Mouse (Mus musculus) midbrain, embryonic 14.5 days (tissue): Measurements from ENCODE around the gene Zswim7. TPM values are rescaled to one million over a fixed set of nuclear protein-coding genes. Genes with fewer than 3 reads are reported as not detected.

Source experiments
- ATAC-seq: fragments of 200-750 bp; cut with Nextera tagmentation; 2 replicates; pipeline ENCODE4 v1.8.0; 2017; ENCODE audit warnings: moderate number of reproducible peaks, moderate library complexity; ENCODE audit not compliant: low FRiP score, low TSS enrichment
- DNase-seq: peaks from one replicate; pipeline ENCODE4 v3.0.0-alpha.2; 2015
- H3K27ac ChIP-seq: fragments of 300-500 bp; sonication (generic); replicated peaks from 2 replicates; pipeline ENCODE4 v1.5.1; 2014; ENCODE audit warnings: mild to moderate bottlenecking, low read depth, low read length, moderate library complexity
- H3K27me3 ChIP-seq: fragments of 300-500 bp; sonication (generic); 2 replicates; pipeline ENCODE4 v1.6.1; 2014; ENCODE audit warnings: low read length, control low read depth, mixed read lengths; ENCODE audit not compliant: control insufficient read depth, insufficient read depth
- H3K36me3 ChIP-seq: fragments of 300-500 bp; sonication (generic); 2 replicates; pipeline ENCODE4 v1.6.1; 2014; ENCODE audit warnings: low read length, control low read depth; ENCODE audit not compliant: control insufficient read depth, insufficient read depth
- H3K4me1 ChIP-seq: fragments of 300-500 bp; sonication (generic); 2 replicates; pipeline ENCODE4 v1.6.1; 2014; ENCODE audit warnings: mild to moderate bottlenecking, antibody characterized with exemption, low read length, control low read depth; ENCODE audit not compliant: control insufficient read depth, insufficient read depth
- H3K4me2 ChIP-seq: fragments of 300-500 bp; sonication (generic); 2 replicates; pipeline ENCODE4 v1.6.1; 2014; ENCODE audit warnings: mild to moderate bottlenecking, low read length, moderate library complexity
- H3K4me3 ChIP-seq: fragments of 300-500 bp; sonication (generic); replicated peaks from 2 replicates; pipeline ENCODE4 v1.5.1; 2014; ENCODE audit warnings: low read depth, low read length
- H3K9ac ChIP-seq: fragments of 300-500 bp; sonication (generic); replicated peaks from 2 replicates; pipeline ENCODE4 v1.6.1; 2014; ENCODE audit warnings: mild to moderate bottlenecking, low read length, moderate library complexity
- H3K9me3 ChIP-seq: fragments of 300-500 bp; sonication (generic); 2 replicates; pipeline ENCODE4 v1.6.1; 2016; ENCODE audit warnings: low read length, control low read depth, mixed read lengths; ENCODE audit not compliant: control insufficient read depth
- WGBS: fragments of 180-500 bp; shearing (Covaris S2); extraction: QIAGEN DNeasy Blood & Tissue Kit; methylation state at CpG from one replicate; pipeline ENCODE4 v1.1.7; 2014; 5-methylcytosine and 5-hydroxymethylcytosine counted together
- polyA plus RNA-seq: library from polyadenylated mRNA; unstranded; fragments of >200 nt; fragmentation: Nextera tagmentation; extraction: Ambion mirVana; gene quantifications from 2 replicates; pipeline ENCODE4 v1.2.1, GENCODE M21; 2014

Zswim7 gene
- 11.3 and 13.0 TPM in 2 replicates for polyA plus RNA-seq

DNA sequence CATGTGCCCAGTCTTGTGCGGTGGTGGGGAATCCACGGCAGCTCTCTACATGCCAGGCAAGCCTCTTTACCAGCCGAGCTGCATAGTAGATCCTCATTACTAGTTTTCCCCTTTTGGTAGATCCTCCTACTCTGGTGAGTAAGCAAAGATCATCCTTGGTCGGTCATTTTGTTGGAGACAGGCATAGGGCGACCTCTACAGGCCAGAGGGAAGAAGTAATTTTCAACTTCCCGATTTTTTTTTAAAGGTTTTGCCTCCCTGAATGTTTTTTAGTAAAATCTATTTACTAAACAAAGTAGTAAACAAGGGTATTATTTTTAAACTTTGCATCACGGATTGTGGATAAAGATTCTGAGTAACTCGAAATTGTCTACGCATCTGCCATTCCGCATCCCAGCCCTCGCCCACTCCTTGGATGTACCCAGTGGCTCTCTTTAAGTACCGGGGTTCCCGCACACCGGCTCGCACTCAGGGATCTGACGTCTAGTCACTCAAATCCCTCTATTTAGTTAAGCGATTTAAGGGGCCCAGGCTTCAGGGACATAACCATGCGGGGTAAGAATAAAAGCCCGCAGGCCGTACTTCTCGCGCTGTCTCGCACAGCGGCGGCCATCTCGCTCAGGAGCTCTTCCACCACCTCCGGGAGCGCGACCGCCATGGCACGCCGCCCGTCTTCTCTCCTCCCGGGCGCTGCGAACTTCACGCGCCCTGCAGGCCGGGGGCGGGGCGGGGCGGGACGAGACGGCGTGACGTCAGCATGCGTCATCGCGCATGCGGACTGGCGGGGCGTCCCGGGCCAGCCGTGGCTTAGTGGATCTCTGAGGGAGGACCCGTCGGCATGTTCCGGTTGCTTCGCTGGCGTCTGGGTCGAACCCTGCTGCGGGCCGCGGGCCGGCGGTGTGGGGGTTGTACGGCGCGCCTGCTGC, at the start of gene Zswim7, which contains the start of gene Ttc19:
TSS of gene Zswim7 (minus strand) at position 701 of the 926 bp plus-strand sequence.
TSS of gene Ttc19 (plus strand) at position 799 of the 926 bp plus-strand sequence.
- Histone ChIP-seq H3K36me3 (peaks cover 18% of the 10 kb centered on the region), H3K4me1 (peaks cover 8% of the 10 kb centered on the region), H3K4me3 (peak within 1 kb of the TSS; percentile 78), H3K9ac (peak within 1 kb of the TSS; percentile 87), H3K4me2 (peak within 1 kb of the TSS; percentile 77), H3K27me3 (no peaks in the 10 kb centered on the region), H3K9me3 (no peaks in the 10 kb centered on the region), H3K27ac (peak within 1 kb of the TSS; percentile 87)
- peak; percentile 97 for DNase-seq
- ATAC-seq: peak; percentile 97
- WGBS: under 1% methylated on average over 65 of the region's 68 CpGs

DNA sequence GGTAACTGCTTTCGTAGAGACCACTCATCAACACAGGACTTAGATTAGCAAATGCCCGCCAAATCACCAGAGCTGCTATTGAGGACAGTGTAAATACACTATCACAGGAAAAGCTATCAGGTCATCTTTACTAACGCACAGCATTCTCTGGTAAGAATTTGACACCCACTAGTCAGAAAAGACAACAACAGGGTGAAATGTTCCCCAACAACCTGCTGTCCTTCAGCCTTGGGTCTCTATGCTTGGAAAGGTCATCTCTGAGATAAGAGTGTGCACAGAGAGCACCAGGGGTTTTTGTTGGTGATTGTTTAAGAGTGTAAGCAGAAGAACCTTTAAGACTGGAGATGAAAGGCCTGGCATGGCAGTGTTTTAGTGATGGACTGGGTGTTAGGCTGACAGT, 42.5 kb upstream of the Zswim7 start:
- Histone ChIP-seq H3K4me2 (no peak overlapping the region), H3K4me1 (no peaks in the 10 kb centered on the region), H3K9me3 (no peaks in the 10 kb centered on the region), H3K27ac (no peak overlapping the region), H3K4me3 (no peak overlapping the region), H3K36me3 (peaks cover 93% of the 10 kb centered on the region), H3K27me3 (no peaks in the 10 kb centered on the region), H3K9ac (no peak overlapping the region)
- ATAC-seq (no peak), DNase-seq (no peak)
- 96% methylated on average over 3 of the region's 3 CpGs for WGBS

DNA sequence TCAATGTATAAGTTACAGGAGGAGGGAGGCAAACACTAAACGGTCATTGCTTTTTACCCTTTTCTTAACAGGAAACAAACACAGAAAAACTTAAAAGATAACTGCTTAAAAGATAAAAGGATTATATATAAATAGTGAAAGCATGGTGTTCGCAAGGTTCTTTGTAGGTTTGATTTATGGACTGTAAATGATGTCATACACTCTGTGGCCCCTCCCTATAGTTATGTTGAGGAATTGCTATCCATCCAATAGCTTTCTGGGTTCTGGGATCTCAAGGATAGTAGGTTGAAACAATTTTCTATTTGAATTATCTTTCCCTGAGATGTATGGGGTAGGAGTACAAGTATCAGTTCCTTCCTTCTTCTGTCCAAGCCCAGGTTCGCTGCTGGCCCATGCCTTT, 38.9 kb upstream of the Zswim7 start:
- no peaks in the 10 kb centered on the region for H3K9me3 ChIP-seq
- ATAC-seq: no peak
- H3K36me3 ChIP-seq: peaks cover 94% of the 10 kb centered on the region

DNA sequence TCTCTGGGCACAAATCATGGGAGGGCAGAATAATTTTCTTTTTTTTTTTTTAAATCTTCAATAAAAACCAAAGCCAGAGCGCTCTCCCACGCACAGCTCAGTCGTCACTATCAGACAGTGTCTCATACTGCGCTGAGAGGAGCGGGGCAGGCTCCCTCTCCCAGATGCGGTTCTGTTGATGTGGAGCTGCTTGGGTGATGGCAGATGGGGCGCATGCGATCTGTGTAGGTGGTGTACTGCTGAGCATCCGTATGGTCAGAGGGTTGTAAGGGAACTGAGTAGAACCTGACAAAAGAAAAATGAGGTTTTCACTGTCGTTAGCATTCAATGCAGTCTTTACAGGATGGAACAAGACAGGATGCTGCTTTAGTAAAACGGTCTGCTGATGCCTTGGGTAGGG, 36.6 kb upstream of the Zswim7 start:
- WGBS: 92% methylated on average over 11 of the region's 11 CpGs
- no peak overlapping the region for H3K27ac ChIP-seq
- no peak for DNase-seq
- no peaks in the 10 kb centered on the region for H3K9me3 ChIP-seq
- no peak overlapping the region for H3K9ac ChIP-seq
- no peak overlapping the region for H3K4me2 ChIP-seq
- no peaks in the 10 kb centered on the region for H3K27me3 ChIP-seq
- H3K36me3 ChIP-seq: peaks cover 96% of the 10 kb centered on the region
- no peaks in the 10 kb centered on the region for H3K4me1 ChIP-seq
- H3K4me3 ChIP-seq: no peak overlapping the region
- ATAC-seq: no peak

More for the DNA sequence above, 38.9 kb upstream of the Zswim7 start:
- Histone ChIP-seq H3K4me2 (no peak overlapping the region), H3K9ac (no peak overlapping the region), H3K4me1 (no peaks in the 10 kb centered on the region), H3K4me3 (no peak overlapping the region), H3K27ac (no peak overlapping the region), H3K27me3 (no peaks in the 10 kb centered on the region)
- WGBS: 94% methylated on average over 3 of the region's 3 CpGs
- DNase-seq: no peak

DNA sequence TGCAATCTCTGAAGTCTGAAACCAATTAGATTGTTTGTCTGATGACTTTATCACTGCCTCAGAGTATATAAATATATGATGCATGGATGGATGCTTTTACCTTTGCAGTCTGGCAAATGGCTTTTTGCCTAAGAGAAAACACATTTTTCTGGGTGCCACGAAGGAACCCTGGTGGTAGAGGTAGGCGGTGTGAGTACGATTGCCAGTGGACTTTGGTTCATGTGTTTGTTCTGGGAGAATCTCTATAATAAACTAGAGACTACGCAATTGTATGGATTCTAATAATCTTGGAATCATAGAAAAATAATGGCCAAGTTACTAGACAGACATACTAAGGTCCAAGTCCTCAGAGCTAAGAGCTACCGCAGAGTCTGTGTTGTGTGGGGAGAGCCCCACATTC, 33.8 kb upstream of the Zswim7 start:
- Histone ChIP-seq H3K27me3 (no peaks in the 10 kb centered on the region), H3K9me3 (no peaks in the 10 kb centered on the region), H3K36me3 (peaks cover 75% of the 10 kb centered on the region), H3K4me3 (no peak overlapping the region), H3K27ac (no peak overlapping the region), H3K9ac (no peak overlapping the region), H3K4me1 (no peaks in the 10 kb centered on the region), H3K4me2 (no peak overlapping the region)
- ATAC-seq: no peak
- DNase-seq: no peak
- WGBS: 94% methylated on average over 5 of the region's 5 CpGs

DNA sequence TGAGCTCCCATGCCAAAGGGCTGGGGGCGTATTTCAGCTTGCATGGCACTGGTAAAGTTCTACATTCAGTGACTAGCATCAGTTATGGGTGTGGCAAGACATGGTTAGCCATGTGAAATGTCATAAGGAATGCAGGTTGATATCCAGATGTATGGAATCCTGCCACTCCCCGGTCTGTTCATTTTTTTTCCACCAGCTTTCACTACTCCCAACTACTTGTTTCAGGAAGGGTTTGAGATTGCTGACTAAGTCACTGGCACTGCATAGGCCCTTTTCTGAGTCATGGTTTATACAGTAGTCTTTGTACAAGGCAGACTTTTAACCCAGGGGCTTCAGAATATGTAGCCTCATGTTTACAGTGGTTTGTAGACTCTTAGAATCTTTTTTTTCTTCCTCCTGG, 28.1 kb upstream of the Zswim7 start:
- H3K36me3 ChIP-seq: peaks cover 63% of the 10 kb centered on the region
- H3K4me2 ChIP-seq: no peak overlapping the region
- DNase-seq (no peak), ATAC-seq (no peak)
- H3K4me1 ChIP-seq: no peaks in the 10 kb centered on the region
- H3K27ac ChIP-seq: no peak overlapping the region
- 95% methylated on average over 2 of the region's 2 CpGs for WGBS
- H3K9ac ChIP-seq: no peak overlapping the region
- no peaks in the 10 kb centered on the region for H3K27me3 ChIP-seq
- H3K4me3 ChIP-seq: no peak overlapping the region
- H3K9me3 ChIP-seq: no peaks in the 10 kb centered on the region

DNA sequence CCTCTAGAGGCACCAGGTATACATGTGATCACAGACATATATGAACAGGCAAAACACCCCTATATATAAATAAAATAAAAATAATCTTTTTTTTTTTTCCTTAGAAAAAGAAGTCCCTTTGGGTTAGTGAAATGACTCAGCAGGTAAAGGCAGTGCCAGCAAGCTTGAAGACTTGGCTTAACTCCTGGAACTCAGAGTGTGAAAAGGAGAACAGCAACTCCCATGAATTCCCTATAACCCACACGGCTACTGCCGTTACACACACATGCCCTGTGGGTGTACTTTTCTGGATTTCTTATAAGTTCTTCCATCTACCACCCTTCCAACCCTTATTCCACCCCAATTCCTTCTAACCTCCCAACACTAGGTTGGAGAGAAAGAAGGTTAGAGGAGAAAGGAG, 24.7 kb upstream of the Zswim7 start:
- H3K27me3 ChIP-seq: no peaks in the 10 kb centered on the region
- no peak overlapping the region for H3K4me2 ChIP-seq
- H3K4me3 ChIP-seq: no peak overlapping the region
- H3K36me3 ChIP-seq: peaks cover 43% of the 10 kb centered on the region
- H3K9ac ChIP-seq: no peak overlapping the region
- no peaks in the 10 kb centered on the region for H3K9me3 ChIP-seq
- H3K4me1 ChIP-seq: no peaks in the 10 kb centered on the region
- no peak for ATAC-seq
- H3K27ac ChIP-seq: no peak overlapping the region
- DNase-seq: no peak
- WGBS: 100% methylated on average over 2 of the region's 2 CpGs

DNA sequence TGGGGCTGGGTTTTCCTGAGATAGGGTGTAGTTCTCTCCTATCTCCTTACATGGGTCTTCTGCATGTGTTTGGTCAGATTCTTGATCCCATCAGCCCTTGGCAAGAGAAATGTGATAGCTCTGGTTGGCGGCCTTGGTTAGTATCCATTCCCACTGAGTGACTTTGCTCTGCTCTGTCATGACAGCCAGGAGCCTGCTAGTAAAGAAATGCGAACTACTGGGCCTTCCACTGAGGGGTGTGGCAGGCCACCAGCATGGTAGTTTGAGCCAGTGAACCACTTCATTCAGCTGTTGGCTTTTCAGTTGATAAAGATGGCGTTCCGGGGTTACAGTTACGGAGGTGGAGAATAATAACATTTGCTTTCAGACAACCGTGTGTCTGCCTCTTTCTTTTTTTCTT, 17.7 kb upstream of the Zswim7 start:
- Histone ChIP-seq H3K27me3 (no peaks in the 10 kb centered on the region), H3K27ac (no peak overlapping the region), H3K4me3 (no peak overlapping the region), H3K36me3 (peaks cover 27% of the 10 kb centered on the region), H3K4me2 (no peak overlapping the region), H3K9ac (no peak overlapping the region), H3K9me3 (no peaks in the 10 kb centered on the region), H3K4me1 (no peaks in the 10 kb centered on the region)
- ATAC-seq: no peak
- 88% methylated on average over 6 of the region's 6 CpGs for WGBS
- DNase-seq: no peak

DNA sequence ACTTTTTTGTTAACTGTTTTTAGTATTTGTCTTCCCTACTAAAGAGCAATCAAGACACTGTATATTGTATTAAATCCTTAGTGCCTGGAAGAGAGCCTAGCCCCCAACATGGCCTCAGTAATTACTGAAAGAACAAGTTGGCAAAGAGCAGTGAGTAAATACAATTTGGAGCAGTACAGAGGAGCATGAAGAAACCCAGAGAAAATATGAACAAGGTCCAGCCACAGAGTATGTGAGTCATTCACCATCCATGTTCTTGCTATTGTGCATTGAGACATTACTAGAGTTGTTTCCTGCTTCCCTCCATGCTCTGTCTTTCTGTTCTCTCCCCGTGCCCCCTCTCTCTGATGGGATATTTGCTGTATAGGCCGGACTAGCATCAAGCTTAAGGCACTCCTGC, 12.9 kb upstream of the Zswim7 start:
- Histone ChIP-seq H3K9me3 (no peaks in the 10 kb centered on the region), H3K27ac (no peak overlapping the region), H3K27me3 (no peaks in the 10 kb centered on the region), H3K4me3 (no peak overlapping the region), H3K4me1 (no peaks in the 10 kb centered on the region), H3K36me3 (peaks cover 50% of the 10 kb centered on the region), H3K4me2 (no peak overlapping the region), H3K9ac (no peak overlapping the region)
- 87% methylated on average over 2 of the region's 2 CpGs for whole genome bisulfite sequencing
- DNase-seq (no peak), ATAC-seq (no peak)
